Mouse (Mus musculus) ovary, postnatal 36 days (tissue): ENCODE measurements around the gene Vmn2r113.
"Not testable (repeated sequence)": the region's sequence is repeated elsewhere in the genome, so short reads cannot be mapped to it uniquely, and the experiment has no call there.

Experiments
- DNase-seq: peaks from one replicate; pipeline ENCODE4 v3.0.0; 2022; ENCODE audit warnings: low spot score, mixed read lengths

The Vmn2r113 gene

GRCm38 (mm10) chr17:22942684-22943083 lies at the start of gene Vmn2r113:
Gene Vmn2r113, plus strand, starts transcription at chr17:22942984.
- DNase-seq = not testable (repeated sequence)
